In the genomic region with DNA sequence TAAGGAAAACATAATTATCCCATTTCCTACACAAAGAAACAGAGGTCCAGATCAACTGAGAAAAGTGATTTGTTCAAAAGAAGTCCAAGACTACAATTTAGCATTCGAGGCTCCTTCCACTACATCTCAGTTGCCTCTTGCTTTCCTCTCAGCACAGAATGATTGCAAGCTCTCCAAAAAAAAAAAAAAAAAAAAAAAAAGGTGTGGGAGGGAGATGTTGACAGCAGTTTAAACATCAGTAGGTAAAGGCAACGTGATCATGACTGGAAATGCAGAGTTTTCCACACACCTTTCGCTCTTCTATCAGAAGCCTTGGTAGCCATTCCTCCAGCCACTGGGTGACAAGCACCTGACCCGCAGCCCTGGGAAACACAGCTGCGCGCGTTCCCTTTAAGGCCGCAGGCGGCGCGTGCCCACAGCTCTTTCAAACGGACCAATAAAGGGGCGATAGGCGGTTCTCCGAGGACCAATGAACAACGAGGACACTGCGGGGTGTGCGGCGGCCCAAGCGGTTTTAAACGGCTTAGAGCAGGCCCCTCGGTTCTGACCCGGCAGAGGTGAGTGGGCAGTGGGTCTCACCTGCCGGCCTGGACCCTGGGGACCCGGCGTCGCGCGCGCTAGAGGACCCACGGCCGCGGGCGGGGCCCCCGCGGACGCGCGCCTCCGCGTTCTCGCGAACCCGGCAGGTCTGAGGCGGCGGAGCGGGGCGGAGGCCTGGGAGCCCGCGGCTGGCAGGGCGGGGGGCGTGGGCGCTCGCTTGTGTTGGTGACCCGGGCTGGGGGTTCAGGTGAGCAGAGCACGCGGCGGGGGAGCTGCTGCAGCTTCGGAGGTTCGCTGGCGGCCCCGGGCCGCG, we compare ENCODE assay signal across 7 mouse cellular contexts. TPM values are rescaled to one million over a fixed set of nuclear protein-coding genes. Genes with fewer than 3 reads are reported as not detected.
DNase-seq lines count a peak whose midpoint lies in the region; ATAC-seq and TF ChIP-seq lines count a peak whose summit lies in the region.

A gene (plus strand): TSS at position 469 of the 853 bp plus-strand sequence.

- peaks cover 36% of the 10 kb centered on the region for H3K36me3 ChIP-seq in embryonic facial prominence, embryonic 10.5 days (replicated peaks)
- H3K36me3 ChIP-seq in intestine, postnatal 0 days (ENCODE audit: control insufficient read depth, insufficient read depth), result no peaks in the 10 kb centered on the region
- peaks cover 25% of the 10 kb centered on the region for H3K36me3 ChIP-seq in midbrain, embryonic 12.5 days
- no peaks in the 10 kb centered on the region for H3K36me3 ChIP-seq in small intestine, adult 2 months (ENCODE audit: control insufficient read depth, insufficient read depth, low read length)

- peak; percentile 99 for ATAC-seq in intestine, postnatal 0 days
- ATAC-seq in midbrain, embryonic 12.5 days (ENCODE audit: low FRiP score, low read depth), result peak; percentile 99

- peak within 1 kb of the TSS; percentile 92 for H3K4me3 ChIP-seq in embryonic facial prominence, embryonic 10.5 days
- H3K4me3 ChIP-seq in intestine, postnatal 0 days (ENCODE audit: low read depth, low read length), result peak within 1 kb of the TSS; percentile 99
- peak within 1 kb of the TSS; percentile 96 for H3K4me3 ChIP-seq in midbrain, embryonic 12.5 days
- peak within 1 kb of the TSS; percentile 97 for H3K4me3 ChIP-seq in small intestine, adult 2 months (ENCODE audit: low read depth, low read length)

- H3K9ac ChIP-seq in intestine, postnatal 0 days (ENCODE audit: low read depth, low read length), result peak within 1 kb of the TSS; percentile 98
- H3K9ac ChIP-seq in midbrain, embryonic 12.5 days (replicated peaks), result peak within 1 kb of the TSS; percentile 94

- TF ChIP-seq POLR2A in small intestine, adult 2 months (IDR thresholded peaks at IDR 0.05; ENCODE audit: low read depth, low read length), result peak; percentile 35; the same call in 1 of the 2 replicates

- no peaks in the 10 kb centered on the region for H3K27me3 ChIP-seq in embryonic facial prominence, embryonic 10.5 days (replicated peaks; ENCODE audit: low read depth, poor library complexity, severe bottlenecking)
- no peaks in the 10 kb centered on the region for H3K27me3 ChIP-seq in intestine, postnatal 0 days (replicated peaks; ENCODE audit: control insufficient read depth, insufficient read depth, low read length)
- H3K27me3 ChIP-seq in midbrain, embryonic 12.5 days, result no peaks in the 10 kb centered on the region
- H3K27me3 ChIP-seq in small intestine, adult 2 months (ENCODE audit: control insufficient read depth, insufficient read depth, low read length), result no peaks in the 10 kb centered on the region

- H3K4me2 ChIP-seq in intestine, postnatal 0 days (replicated peaks; ENCODE audit: low read depth), result peak within 1 kb of the TSS; percentile 69
- H3K4me2 ChIP-seq in midbrain, embryonic 12.5 days (replicated peaks), result peak within 1 kb of the TSS; percentile 61

- 1% methylated on average over 64 of the region's 64 CpGs for WGBS in embryonic facial prominence, embryonic 10.5 days
- WGBS in intestine, postnatal 0 days, result 1% methylated on average over 64 of the region's 64 CpGs
- under 1% methylated on average over 64 of the region's 64 CpGs for WGBS in midbrain, embryonic 12.5 days
- WGBS in small intestine, adult 2 months, result 1% methylated on average over 63 of the region's 64 CpGs

- peak; percentile 93 for DNase-seq in adrenal gland, postnatal 10 days
- DNase-seq in embryonic facial prominence, embryonic 10.5 days (ENCODE audit: low spot score), result peak; percentile 96
- peak; percentile 65 for DNase-seq in gonadal fat pad, adult 2 months (ENCODE audit: low read depth)
- DNase-seq in left cerebral cortex, postnatal 4 days, result peak; percentile 94

- H3K27ac ChIP-seq in embryonic facial prominence, embryonic 10.5 days (replicated peaks), result peak within 1 kb of the TSS; percentile 100
- peak within 1 kb of the TSS; percentile 79; the same call in 1 of the 2 replicates for H3K27ac ChIP-seq in intestine, postnatal 0 days (ENCODE audit: low read depth, low read length)
- peak within 1 kb of the TSS; percentile 84 for H3K27ac ChIP-seq in midbrain, embryonic 12.5 days (replicated peaks)
- H3K27ac ChIP-seq in small intestine, adult 2 months (ENCODE audit: insufficient read depth, low read depth, low read length), result 0 out of 2 replicates have a peak within 1 kb of the TSS, but pooled peaks have one; percentile 27

- peak; percentile 54 for TF ChIP-seq CTCF in intestine, postnatal 0 days (IDR thresholded peaks at IDR 0.05; ENCODE audit: low read depth)
- TF ChIP-seq CTCF in small intestine, adult 2 months (IDR thresholded peaks at IDR 0.05; ENCODE audit: extremely low read depth, insufficient read length, insufficient replicate concordance, low read depth, low read length), result peak; percentile 22; the same call in 1 of the 2 replicates

- H3K9me3 ChIP-seq in embryonic facial prominence, embryonic 10.5 days, result peaks cover 2% of the 10 kb centered on the region; the same call in 1 of the 2 replicates
- no peaks in the 10 kb centered on the region for H3K9me3 ChIP-seq in intestine, postnatal 0 days (ENCODE audit: control insufficient read depth)
- no peaks in the 10 kb centered on the region for H3K9me3 ChIP-seq in midbrain, embryonic 12.5 days

- H3K4me1 ChIP-seq in embryonic facial prominence, embryonic 10.5 days, result peaks cover 5% of the 10 kb centered on the region
- no peaks in the 10 kb centered on the region for H3K4me1 ChIP-seq in intestine, postnatal 0 days (replicated peaks; ENCODE audit: control insufficient read depth, insufficient read depth, low read length)
- peaks cover 3% of the 10 kb centered on the region; the same call in 1 of the 2 replicates for H3K4me1 ChIP-seq in midbrain, embryonic 12.5 days
- no peaks in the 10 kb centered on the region for H3K4me1 ChIP-seq in small intestine, adult 2 months (ENCODE audit: control insufficient read depth, insufficient read depth, insufficient read length, low read length)

- intact Hi-C loops in left cerebral cortex, postnatal 4 days (cut with DNase I), result no loop called here

RNA-seq across cellular contexts. Expression of the gene that starts here (rescaled TPM):
- 10 to 100 TPM; 44.4 to 51.3 TPM for total RNA-seq in adrenal gland, postnatal 10 days (2021)
- 137 and 141 TPM in 2 replicates for polyA plus RNA-seq in embryonic facial prominence, embryonic 10.5 days (2016; fragmentation: Nextera tagmentation; extraction: Ambion mirVana)
- polyA plus RNA-seq in gonadal fat pad, adult 2 months (2012; rRNA removed), result 9.7 and 9.8 TPM in 2 replicates
- polyA plus RNA-seq in intestine, postnatal 0 days (2015; fragmentation: Nextera tagmentation; extraction: Ambion mirVana), result 17.0 and 19.3 TPM in 2 replicates
- 100 to 1,000 TPM; 156 to 163 TPM for total RNA-seq in left cerebral cortex, postnatal 4 days (2021)
- polyA plus RNA-seq in midbrain, embryonic 12.5 days (2016; fragmentation: Nextera tagmentation; extraction: Ambion mirVana), result 163 and 164 TPM in 2 replicates
- 1.1 and 2.7 TPM in 2 replicates for polyA plus RNA-seq in small intestine, adult 2 months (2012; rRNA removed)

Comparison
In these comparisons a context has a peak if more than half of its experiments do, and no peak if none do; other contexts are left out.
1. Peak in every context shown above with its lines: DNase-seq, ATAC-seq, H3K4me3 ChIP-seq and H3K27ac ChIP-seq.
2. H3K27ac ChIP-seq: peak in every context shown above with its lines; median percentile 100 in embryonic facial prominence, embryonic 10.5 days; 84 in midbrain, embryonic 12.5 days; 79 in intestine, postnatal 0 days; 27 in small intestine, adult 2 months.